Mouse (Mus musculus) cerebellum, postnatal 10 days (tissue): ENCODE results near the gene Lyg1.
A peak's percentile ranks its signal among the peaks of the same experiment; 100 is the strongest.

Experiments
- DNase-seq, 2 experiments: peaks; one replicate each; pipeline ENCODE4 v3.0.0; 2021; ENCODE audit warnings: mixed read lengths in 2 of 2

The Lyg1 gene

DNA sequence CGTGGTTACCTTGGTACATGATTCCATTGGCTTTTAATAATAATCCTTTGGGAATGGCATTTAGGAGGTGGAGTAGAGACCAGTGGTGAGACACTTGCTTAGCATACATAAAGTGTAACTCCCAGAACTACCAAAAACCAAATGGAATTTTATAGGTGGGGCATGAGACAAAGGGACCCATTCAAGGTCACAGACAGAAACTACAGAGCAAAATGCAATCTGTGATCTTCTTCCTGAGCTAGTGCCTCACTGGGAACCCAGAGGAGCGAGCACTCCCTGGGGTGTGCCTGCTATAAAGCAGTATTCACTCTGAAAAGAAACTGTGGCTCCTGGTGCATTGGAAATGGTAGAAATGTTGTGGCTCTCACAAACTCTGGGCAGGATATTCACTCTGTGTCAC is 8.7 kb downstream of the Lyg1 start:
- no peak for DNase-seq

DNA sequence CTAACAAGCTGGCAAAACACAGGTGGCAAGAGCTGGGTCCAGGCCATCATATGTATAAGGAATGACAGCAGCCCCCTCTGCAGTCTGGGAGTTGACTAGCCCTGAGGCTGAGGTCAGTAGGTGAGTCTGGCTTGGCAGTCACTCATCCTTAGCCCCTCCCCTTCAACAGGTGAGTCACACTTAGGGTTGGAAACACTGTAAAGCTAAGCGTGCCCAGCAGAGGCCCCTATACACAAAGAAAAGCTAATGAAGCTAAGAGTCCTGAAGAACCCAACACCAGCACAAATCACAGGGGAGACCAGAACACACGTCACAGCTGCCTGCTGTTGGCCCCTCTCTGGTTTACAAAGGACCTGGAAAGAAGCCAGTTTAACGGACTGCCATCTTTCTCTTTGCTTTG is 25.8 kb downstream of the Lyg1 start:
- DNase-seq: peak; percentile 7

DNA sequence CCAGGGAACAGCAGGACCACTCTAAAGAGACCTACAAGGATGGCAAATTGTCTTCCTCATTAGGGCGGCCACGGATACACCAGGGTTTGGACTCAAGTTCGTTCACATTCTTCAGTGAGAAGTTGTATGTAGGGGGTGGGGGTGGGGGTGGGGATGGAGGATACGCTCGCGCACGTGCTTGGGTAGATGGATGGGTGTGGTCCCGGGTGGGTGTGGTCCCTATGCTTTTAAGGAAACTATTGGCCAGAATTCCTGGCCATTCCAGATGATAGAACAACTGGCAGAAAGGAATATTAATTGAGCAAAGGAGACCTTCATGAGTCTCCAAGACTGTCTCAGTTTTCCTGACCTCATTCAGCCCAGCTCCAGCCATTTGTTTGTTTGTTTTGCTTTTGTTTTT is 31.6 kb downstream of the Lyg1 start:
- DNase-seq: no peak

DNA sequence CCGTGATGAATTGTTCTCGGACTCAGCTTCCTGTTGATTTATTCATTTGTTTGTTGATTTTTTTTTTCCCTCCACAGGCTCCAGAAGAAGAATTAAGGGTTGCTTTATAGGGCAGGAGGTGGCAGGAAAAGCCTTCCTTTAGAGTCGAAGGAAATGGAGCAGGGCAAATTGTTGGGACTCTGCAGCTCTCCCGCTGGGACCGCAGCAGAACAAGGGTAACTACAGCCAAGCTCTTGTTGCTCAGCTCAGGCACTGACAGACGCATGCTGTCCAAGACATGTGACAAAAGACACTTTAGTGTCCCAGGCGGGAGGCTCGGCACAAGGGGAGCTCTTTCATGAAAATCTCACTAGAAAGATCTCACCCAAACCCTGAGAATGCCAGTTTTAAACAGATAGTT is 35.0 kb downstream of the Lyg1 start:
- DNase-seq: peak; percentile 44 to 52

DNA sequence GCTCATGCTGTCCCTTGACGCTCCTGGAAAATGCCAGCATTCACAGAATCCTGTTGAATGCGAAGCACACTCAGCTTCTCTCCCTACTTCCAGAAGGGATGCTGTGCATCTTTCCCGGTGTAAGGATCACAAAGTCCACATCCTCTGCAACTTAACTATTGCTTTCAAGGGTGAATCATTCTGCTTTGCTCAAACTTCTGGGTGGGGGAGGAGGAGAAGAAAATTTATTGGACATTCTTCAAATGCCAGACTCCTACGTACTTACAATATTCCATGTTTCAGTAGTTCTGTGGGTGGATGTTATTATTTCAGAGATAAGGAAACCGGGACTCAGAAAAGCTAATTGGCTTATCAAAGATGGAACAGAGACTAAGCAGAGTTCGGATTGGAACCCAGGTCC is 39.5 kb downstream of the Lyg1 start:
- no peak for DNase-seq

DNA sequence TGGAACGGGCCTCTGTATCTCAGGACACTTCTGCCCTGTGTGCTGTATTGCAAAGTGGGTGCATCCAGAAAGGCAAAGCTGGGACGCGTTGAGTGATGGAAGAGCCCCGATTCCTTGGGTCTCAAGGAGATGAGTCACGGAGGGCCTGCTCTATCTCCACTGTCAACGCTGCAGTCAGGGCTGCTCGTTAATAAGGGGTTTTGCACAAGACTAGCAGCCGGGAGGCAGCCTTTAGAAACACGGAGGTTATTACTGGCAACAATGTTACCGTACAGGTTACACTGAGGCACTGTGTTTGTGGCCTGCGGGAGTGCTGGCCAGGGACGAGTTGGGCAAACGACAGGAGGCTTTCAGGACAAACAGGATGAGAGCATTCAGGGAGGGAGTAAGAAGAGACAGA is 39.9 kb downstream of the Lyg1 start:
- DNase-seq: no peak

DNA sequence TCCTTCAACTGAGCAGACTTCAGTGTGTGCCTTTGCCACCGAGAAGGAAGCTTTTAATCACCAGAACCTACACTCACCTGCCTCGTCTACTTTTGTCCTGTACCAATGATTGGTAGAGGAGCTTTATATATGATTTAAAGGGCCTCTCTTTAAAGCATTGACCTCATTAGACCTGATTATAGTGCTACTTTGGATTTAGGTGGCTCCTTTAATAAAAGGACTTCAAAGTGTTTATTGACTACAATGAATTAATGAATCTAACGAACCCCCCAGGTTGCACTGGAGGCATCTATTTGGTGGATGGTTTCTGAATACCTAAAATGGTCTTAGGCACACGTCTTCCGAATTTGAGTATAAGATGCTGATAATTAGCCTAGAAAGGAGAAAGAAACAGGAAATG is 41.2 kb downstream of the Lyg1 start, which contains the start of gene Lyg2:
Lyg2 (minus strand) TSS at position 101 of the 400 bp plus-strand sequence.
- DNase-seq: no peak

DNA sequence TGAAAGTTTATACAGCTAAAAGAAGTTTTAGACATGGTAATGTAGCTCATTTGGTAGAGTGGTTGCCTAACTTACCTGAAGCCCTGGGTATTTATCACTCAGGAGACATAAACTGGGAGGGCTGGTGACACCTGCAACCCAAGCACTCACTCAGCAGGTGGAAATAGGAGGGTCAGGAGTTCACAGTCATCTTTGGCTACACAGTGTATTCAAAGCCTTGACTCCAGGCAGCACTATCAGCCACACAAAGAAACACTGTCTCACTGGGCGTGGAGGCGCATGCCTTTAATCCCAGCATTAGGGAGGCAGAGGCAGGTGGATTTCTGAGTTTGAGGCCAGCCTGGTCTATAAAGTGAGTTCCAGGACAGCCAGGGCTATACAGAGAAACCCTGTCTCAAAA is 44.8 kb downstream of the Lyg1 start:
- DNase-seq: no peak

DNA sequence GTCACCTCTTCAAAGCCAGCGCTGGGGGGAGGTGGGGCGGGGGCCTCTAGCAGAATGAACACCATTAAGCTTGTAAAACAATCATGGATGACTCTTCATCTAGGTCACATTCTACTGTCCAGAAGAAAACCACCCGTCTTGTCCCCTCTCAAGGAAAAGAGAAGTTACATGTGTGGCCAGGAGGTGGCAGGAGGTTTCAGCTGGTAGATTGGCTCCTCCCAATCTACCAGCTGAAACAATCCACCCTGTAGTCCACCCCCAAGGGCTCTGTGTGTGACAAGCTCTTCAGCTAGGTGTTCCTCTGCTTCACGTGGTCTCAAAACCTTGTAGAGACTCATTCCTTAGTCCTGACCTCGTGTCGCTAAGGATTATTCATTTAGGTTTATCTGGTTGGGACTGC is 54.4 kb downstream of the Lyg1 start:
- peak; percentile 53 to 56 for DNase-seq

DNA sequence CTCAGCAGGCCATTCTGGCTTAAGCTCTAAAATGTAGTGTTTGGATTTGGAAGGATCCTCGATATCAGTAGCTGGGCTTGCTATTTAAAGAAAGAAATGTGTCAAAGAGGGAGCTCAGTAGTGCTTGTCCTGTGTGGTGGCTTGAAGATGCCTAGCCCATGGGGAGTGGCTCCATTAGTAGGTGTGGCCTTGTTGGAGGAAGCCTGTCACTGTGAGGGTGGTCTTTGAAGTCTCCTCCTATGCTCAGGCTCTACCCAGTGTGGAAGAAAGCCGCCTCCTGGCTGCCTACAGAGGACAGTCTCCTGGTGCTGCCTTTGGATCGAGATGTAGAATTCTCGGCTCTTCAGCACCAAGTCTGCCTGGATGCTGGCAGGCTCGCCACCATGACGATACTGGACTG is 57.3 kb downstream of the Lyg1 start:
- no peak for DNase-seq

DNA sequence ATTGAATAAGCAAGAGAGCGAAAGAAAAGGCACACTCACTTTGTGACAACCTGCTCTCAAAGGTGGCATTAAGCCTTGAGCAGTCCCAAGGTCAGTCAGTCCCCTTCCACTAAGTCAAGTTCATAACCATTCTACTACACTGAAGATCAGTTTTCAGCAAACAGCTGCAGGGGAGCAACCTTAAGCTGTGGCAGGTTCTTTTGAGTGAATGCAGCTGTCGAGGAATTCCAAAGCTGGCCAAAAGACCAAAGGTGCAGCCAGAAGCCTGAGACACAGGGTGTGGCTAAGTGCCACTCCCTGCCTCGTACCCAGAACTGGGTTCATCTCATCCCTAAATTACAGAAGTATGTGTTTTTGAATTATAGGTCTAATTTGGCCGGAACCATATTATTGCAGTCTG is 57.7 kb downstream of the Lyg1 start:
- no peak for DNase-seq
